Mouse (Mus musculus) left cerebral cortex, postnatal 25 days (tissue): ENCODE data around the gene Ltf. TPM values are rescaled to one million over a fixed set of nuclear protein-coding genes. Genes with fewer than 3 reads are reported as not detected.

Experiments
- DNase-seq, 2 experiments: peaks; one replicate each; pipeline ENCODE4 v3.0.0; 2022; ENCODE audit warnings: low spot score in 2 of 2, mixed read lengths in 1 of 2
- intact Hi-C: fragments of 180-260 bp; cut with DNase I; formaldehyde crosslinking; loops from one replicate; pipeline ENCODE4 v1.15.1; 2025
- total RNA-seq, 2 experiments: library from RNA; stranded (reverse); gene quantifications; 2 replicates each; pipeline ENCODE4 v1.2.3; 2021

The Ltf gene
- total RNA-seq, 2 experiments from 2014 or later: not detected

DNA sequence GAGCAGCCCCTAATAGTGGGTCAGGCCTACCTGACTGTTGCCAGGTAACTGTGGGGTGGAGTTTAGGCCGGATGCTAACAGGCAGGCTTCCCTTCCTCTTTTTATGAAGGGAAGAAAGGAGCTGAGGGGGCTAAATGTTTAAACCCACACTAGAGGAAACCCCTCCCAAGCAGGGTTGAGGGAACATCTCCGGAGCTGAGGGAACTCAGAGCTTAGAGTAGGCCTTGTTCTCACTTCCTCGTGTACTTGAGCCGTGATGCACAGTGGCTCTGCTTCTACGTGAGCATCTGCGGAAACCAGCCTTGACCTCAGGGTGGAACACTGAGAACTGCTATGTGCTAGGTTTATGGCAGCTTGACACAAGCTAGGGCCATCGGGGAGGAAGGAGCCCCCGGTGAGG is 61.7 kb downstream of the Ltf start:
- intact Hi-C loops: no loop called here
- DNase-seq: no peak

- intact Hi-C loops: no loop called here
Observed at GRCm38 (mm10) chr9:111081765-111082164, 62.7 kb downstream of the Ltf start.

DNA sequence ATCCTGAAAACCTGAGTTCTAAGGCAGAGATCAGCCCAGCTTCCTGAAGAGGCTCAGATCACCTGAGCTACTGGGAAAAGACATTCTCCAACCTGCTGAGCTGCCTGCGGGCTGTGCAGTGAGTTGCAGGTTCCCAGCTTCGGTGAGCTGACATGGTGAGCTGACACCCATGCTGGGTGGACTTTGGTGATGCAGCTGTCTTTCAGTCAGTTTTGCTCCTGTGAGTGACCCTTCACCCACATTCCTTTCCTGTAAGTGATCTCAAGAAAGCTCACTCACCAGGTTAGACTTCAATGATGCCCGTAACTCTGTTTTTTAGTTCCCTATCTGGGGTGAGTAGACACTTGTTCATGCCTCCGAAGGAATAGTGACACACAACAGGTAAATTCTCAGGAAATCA is 66.3 kb downstream of the Ltf start:
- intact Hi-C loops: no loop called here

More at GRCm38 (mm10) chr9:111081765-111082164, 62.7 kb downstream of the Ltf start:
- DNase-seq: no peak

GRCm38 (mm10) chr9:111086137-111086536 is 67.1 kb downstream of the Ltf start:
- intact Hi-C loops: no loop called here
- no peak for DNase-seq

More for the DNA sequence above, 66.3 kb downstream of the Ltf start:
- no peak for DNase-seq

GRCm38 (mm10) chr9:111086995-111087606 is 68.0 kb downstream of the Ltf start:
- DNase-seq: no peak

GRCm38 (mm10) chr9:111087960-111088359 is 68.9 kb downstream of the Ltf start:
- intact Hi-C loops: no loop called here
- DNase-seq: no peak

More at GRCm38 (mm10) chr9:111086995-111087606, 68.0 kb downstream of the Ltf start:
- intact Hi-C loops: no loop called here

GRCm38 (mm10) chr9:111088886-111089285 is 69.8 kb downstream of the Ltf start:
- intact Hi-C loops: no loop called here
- DNase-seq: no peak

Other genes with a start within 250 kb of the Ltf start
- gene Prss42, start 221.1 kb upstream of the Ltf start, total RNA-seq: not detected
- not detected for gene Prss44, start 205.3 kb upstream of the Ltf start, total RNA-seq
- gene Prss43, start 192.6 kb upstream of the Ltf start, total RNA-seq: under 1 TPM in 1 of 2 experiments, not detected in 1; 0.14 TPM
- gene Prss45, start 184.7 kb upstream of the Ltf start, total RNA-seq: under 1 TPM; 0.27 to 0.39 TPM
- gene Prss46, start 174.8 kb upstream of the Ltf start, total RNA-seq: not detected
- under 1 TPM in 1 of 2 experiments, not detected in 1; 0.71 TPM for gene Prss50, start 161.3 kb upstream of the Ltf start, total RNA-seq
- gene Als2cl, start 139.4 kb upstream of the Ltf start, total RNA-seq: 1 to 10 TPM; 8.2 to 10.0 TPM
- gene Tmie, start 139.2 kb upstream of the Ltf start, total RNA-seq: 1 to 10 TPM; 2.7 to 4.1 TPM
- gene Fam240a, start 102.4 kb upstream of the Ltf start, total RNA-seq: not detected
- under 1 TPM in 1 of 2 experiments, not detected in 1; 0.43 TPM for gene Tdgf1, start 73.1 kb upstream of the Ltf start, total RNA-seq
- gene Lrrc2, start 67.7 kb upstream of the Ltf start, total RNA-seq: 1 to 10 TPM in 1 of 2 experiments, under 1 TPM in 1; 0.73 to 2.1 TPM
- under 1 TPM; 0.18 to 0.46 TPM for gene Rtp3, start 28.7 kb upstream of the Ltf start, total RNA-seq
- 1 to 10 TPM; 1.0 to 1.1 TPM for gene Ccrl2, start 38.2 kb downstream of the Ltf start, total RNA-seq
- 10 to 100 TPM; 38.7 to 42.8 TPM for gene Lrrfip2, start 98.3 kb downstream of the Ltf start, total RNA-seq